In genomic region chr11:96030571-96030970, GRCm38 (mm10) we compare ENCODE assay signal across 31 mouse cellular contexts. TPM values are rescaled to one million over a fixed set of nuclear protein-coding genes. Genes with fewer than 3 reads are reported as not detected.
DNase-seq lines count a peak whose midpoint lies in the region; ATAC-seq and TF ChIP-seq lines count a peak whose summit lies in the region.
"Had no signal": no experiment of that assay in that cellular context is flagged by ENCODE, and none has a peak within 500 bp of the region (broad histone marks: within the 10 kb centered on the region; RNA-seq: fewer than 3 reads in every experiment).

No protein-coding gene starts in this region.

- no peak overlapping the region for H3K27ac ChIP-seq in kidney, embryonic 14.5 days (ENCODE audit: low read depth, low read length)
- H3K27ac ChIP-seq in intestine, postnatal 0 days (ENCODE audit: low read depth, low read length): peak overlapping the region; percentile 74
- no peak overlapping the region for H3K27ac ChIP-seq in hindbrain, embryonic 16.5 days (ENCODE audit: low read depth, low read length)
- H3K27ac ChIP-seq: embryonic facial prominence, embryonic 15.5 days; heart, adult 2 months; hindbrain, embryonic 12.5 days; layer of hippocampus, adult 2 months; limb, embryonic 10.5 days; midbrain, embryonic 12.5 days; neural tube, embryonic 12.5 days had no signal

- TF ChIP-seq CTCF in intestine, postnatal 0 days (IDR thresholded peaks at IDR 0.05; ENCODE audit: low read depth): no peak

- ATAC-seq in kidney, embryonic 14.5 days (ENCODE audit: low FRiP score, low TSS enrichment): no peak
- ATAC-seq in intestine, postnatal 0 days: peak; percentile 93
- no peak for ATAC-seq in erythroblast, adult 5-6 weeks (replicated peaks; ENCODE audit: low FRiP score, poor library complexity, severe bottlenecking)
- no peak for ATAC-seq in hindbrain, embryonic 16.5 days
- ATAC-seq: CD4-positive, CD25-positive, alpha-beta regulatory T cell, adult 4 months; liver, postnatal 0 days had no signal

- peak; percentile 50 for DNase-seq in kidney, adult 18-20 months
- DNase-seq in kidney, postnatal 25 days: peak; percentile 53 to 86
- peak; percentile 83 for DNase-seq in yolk sac, embryonic 10.5 days (ENCODE audit: low spot score)
- DNase-seq: adrenal gland, postnatal 25 days; cerebellum, adult 9-10 months; gastrocnemius, postnatal 25 days; heart, adult 2 months; liver; liver, postnatal 0 days; lung, postnatal 10 days; right cerebral cortex, postnatal 25 days; thymus, postnatal 36 days had no signal

- no peaks in the 10 kb centered on the region for H3K9me3 ChIP-seq in kidney, embryonic 14.5 days (ENCODE audit: control insufficient read depth, low read length)
- H3K9me3 ChIP-seq in intestine, postnatal 0 days (ENCODE audit: control insufficient read depth): no peaks in the 10 kb centered on the region
- no peaks in the 10 kb centered on the region for H3K9me3 ChIP-seq in hindbrain, embryonic 16.5 days (ENCODE audit: control insufficient read depth, low read length)
- H3K9me3 ChIP-seq: embryonic facial prominence, embryonic 15.5 days; hindbrain, embryonic 12.5 days; limb, embryonic 10.5 days; midbrain, embryonic 12.5 days; neural tube, embryonic 12.5 days had no signal

- H3K9ac ChIP-seq in kidney, embryonic 14.5 days (ENCODE audit: low read depth, low read length): no peak overlapping the region
- H3K9ac ChIP-seq in intestine, postnatal 0 days (ENCODE audit: low read depth, low read length): no peak overlapping the region
- H3K9ac ChIP-seq in hindbrain, embryonic 16.5 days (ENCODE audit: low read depth, low read length): no peak overlapping the region
- H3K9ac ChIP-seq: embryonic facial prominence, embryonic 15.5 days; hindbrain, embryonic 12.5 days; liver, postnatal 0 days; midbrain, embryonic 12.5 days; neural tube, embryonic 12.5 days had no signal

- H3K27me3 ChIP-seq in kidney, embryonic 14.5 days (ENCODE audit: control insufficient read depth, insufficient read depth, low read length): no peaks in the 10 kb centered on the region; the same call in 1 of the 2 replicates
- no peaks in the 10 kb centered on the region for H3K27me3 ChIP-seq in intestine, postnatal 0 days (replicated peaks; ENCODE audit: control insufficient read depth, insufficient read depth, low read length)
- no peaks in the 10 kb centered on the region for H3K27me3 ChIP-seq in hindbrain, embryonic 16.5 days (replicated peaks; ENCODE audit: control insufficient read depth, insufficient read depth, low read length)
- H3K27me3 ChIP-seq: neural tube, embryonic 12.5 days had no signal

- H3K4me3 ChIP-seq in kidney, embryonic 14.5 days (ENCODE audit: low read length): no peak overlapping the region
- H3K4me3 ChIP-seq in intestine, postnatal 0 days (ENCODE audit: low read depth, low read length): no peak overlapping the region
- H3K4me3 ChIP-seq in hindbrain, embryonic 16.5 days (ENCODE audit: low read length): no peak overlapping the region
- H3K4me3 ChIP-seq: embryonic facial prominence, embryonic 15.5 days; heart, adult 2 months; hindbrain, embryonic 12.5 days; layer of hippocampus, adult 2 months; limb, embryonic 10.5 days; midbrain, embryonic 12.5 days; neural tube, embryonic 12.5 days had no signal

- 89% methylated on average over 3 of the region's 3 CpGs for WGBS in kidney, embryonic 14.5 days
- WGBS in intestine, postnatal 0 days: 37% methylated on average over 3 of the region's 3 CpGs
- WGBS in hindbrain, embryonic 16.5 days: 95% methylated on average over 3 of the region's 3 CpGs

- no peaks in the 10 kb centered on the region for H3K36me3 ChIP-seq in kidney, embryonic 14.5 days (ENCODE audit: control insufficient read depth, insufficient read depth, low read length)
- H3K36me3 ChIP-seq in intestine, postnatal 0 days (ENCODE audit: control insufficient read depth, insufficient read depth): no peaks in the 10 kb centered on the region
- no peaks in the 10 kb centered on the region for H3K36me3 ChIP-seq in hindbrain, embryonic 16.5 days (ENCODE audit: control insufficient read depth, insufficient read depth, low read length)
- H3K36me3 ChIP-seq: embryonic facial prominence, embryonic 15.5 days; hindbrain, embryonic 12.5 days; limb, embryonic 10.5 days; midbrain, embryonic 12.5 days; neural tube, embryonic 12.5 days had no signal

- no peak overlapping the region for H3K4me2 ChIP-seq in kidney, embryonic 14.5 days (replicated peaks; ENCODE audit: low read depth, low read length)
- no peak overlapping the region for H3K4me2 ChIP-seq in intestine, postnatal 0 days (replicated peaks; ENCODE audit: low read depth)
- no peak overlapping the region for H3K4me2 ChIP-seq in hindbrain, embryonic 16.5 days (ENCODE audit: low read length)
- H3K4me2 ChIP-seq: embryonic facial prominence, embryonic 15.5 days; hindbrain, embryonic 12.5 days; midbrain, embryonic 12.5 days; neural tube, embryonic 12.5 days had no signal

- peaks cover 4% of the 10 kb centered on the region for H3K4me1 ChIP-seq in kidney, embryonic 14.5 days (ENCODE audit: control insufficient read depth, insufficient read depth, low read length)
- H3K4me1 ChIP-seq in intestine, postnatal 0 days (replicated peaks; ENCODE audit: control insufficient read depth, insufficient read depth, low read length): peaks cover 4% of the 10 kb centered on the region
- peaks cover 8% of the 10 kb centered on the region for H3K4me1 ChIP-seq in hindbrain, embryonic 16.5 days (ENCODE audit: control insufficient read depth, insufficient read depth, low read depth, low read length)

RNA-seq across cellular contexts. Expression of gene Snf8, which starts 4.1 kb away (rescaled TPM):
- 34.2 and 63.5 TPM in 2 replicates for polyA plus RNA-seq in kidney, embryonic 14.5 days (2014; fragmentation: Nextera tagmentation; extraction: Ambion mirVana)
- 91.8 and 99.2 TPM in 2 replicates for polyA plus RNA-seq in intestine, postnatal 0 days (2015; fragmentation: Nextera tagmentation; extraction: Ambion mirVana)
- 25.7 and 27.9 TPM in 2 replicates for total RNA-seq in erythroblast, adult 5-6 weeks (2015; ENCODE audit: low replicate concordance)
- 11.3 and 37.1 TPM in 2 replicates for total RNA-seq in erythroblast, adult 5-6 weeks (2017; ENCODE audit: low replicate concordance)
- polyA plus RNA-seq in hindbrain, embryonic 16.5 days (2015; fragmentation: Nextera tagmentation; extraction: Ambion mirVana): 120 and 132 TPM in 2 replicates

RNA-seq across cellular contexts. Expression of gene Gip, which starts 6.2 kb away (rescaled TPM):
- polyA plus RNA-seq in kidney, embryonic 14.5 days (2014; fragmentation: Nextera tagmentation; extraction: Ambion mirVana): not detected in 2 replicates
- polyA plus RNA-seq in intestine, postnatal 0 days (2015; fragmentation: Nextera tagmentation; extraction: Ambion mirVana): 142 and 149 TPM in 2 replicates
- not detected in 2 replicates for total RNA-seq in erythroblast, adult 5-6 weeks (2015; ENCODE audit: low replicate concordance)
- total RNA-seq in erythroblast, adult 5-6 weeks (2017; ENCODE audit: low replicate concordance): not detected in 2 replicates
- not detected in 2 replicates for polyA plus RNA-seq in hindbrain, embryonic 16.5 days (2015; fragmentation: Nextera tagmentation; extraction: Ambion mirVana)
- total RNA-seq: adrenal gland, postnatal 25 days; common myeloid progenitor, adult 5-6 weeks; gastrocnemius, postnatal 25 days; heart, adult 2 months; heart, postnatal 25 days; layer of hippocampus, adult 2 months; layer of hippocampus, postnatal 25 days; megakaryocyte progenitor cell, adult 5-6 weeks had no signal
- polyA plus RNA-seq: brain, embryonic 14.5 days; CD4-positive, CD25-positive, alpha-beta regulatory T cell, adult 4 months; embryonic facial prominence, embryonic 15.5 days; forebrain, embryonic 11.5 days; heart, adult 2 months; heart, embryonic 14.5 days; hindbrain, embryonic 12.5 days; limb, embryonic 10.5 days; liver, postnatal 0 days; midbrain, embryonic 12.5 days; neural tube, embryonic 12.5 days; spleen, adult 2 months had no signal

RNA-seq across cellular contexts. Expression of gene Igf2bp1, which starts 24.8 kb away (rescaled TPM):
- polyA plus RNA-seq in kidney, embryonic 14.5 days (2014; fragmentation: Nextera tagmentation; extraction: Ambion mirVana): 42.1 and 54.2 TPM in 2 replicates
- polyA plus RNA-seq in intestine, postnatal 0 days (2015; fragmentation: Nextera tagmentation; extraction: Ambion mirVana): 5.2 and 7.4 TPM in 2 replicates
- total RNA-seq in erythroblast, adult 5-6 weeks (2015; ENCODE audit: low replicate concordance): not detected in 2 replicates
- total RNA-seq in erythroblast, adult 5-6 weeks (2017; ENCODE audit: low replicate concordance): not detected in 2 replicates
- polyA plus RNA-seq in hindbrain, embryonic 16.5 days (2015; fragmentation: Nextera tagmentation; extraction: Ambion mirVana): 6.1 and 11.3 TPM in 2 replicates
- total RNA-seq: common myeloid progenitor, adult 5-6 weeks; gastrocnemius, postnatal 25 days; layer of hippocampus, adult 2 months; megakaryocyte progenitor cell, adult 5-6 weeks had no signal
- polyA plus RNA-seq: CD4-positive, CD25-positive, alpha-beta regulatory T cell, adult 4 months; spleen, adult 2 months had no signal

RNA-seq across cellular contexts. Expression of gene Ube2z, which starts 34.6 kb away (rescaled TPM):
- 27.6 and 36.4 TPM in 2 replicates for polyA plus RNA-seq in kidney, embryonic 14.5 days (2014; fragmentation: Nextera tagmentation; extraction: Ambion mirVana)
- polyA plus RNA-seq in intestine, postnatal 0 days (2015; fragmentation: Nextera tagmentation; extraction: Ambion mirVana): 24.8 and 25.0 TPM in 2 replicates
- total RNA-seq in erythroblast, adult 5-6 weeks (2015; ENCODE audit: low replicate concordance): 7.1 TPM in 2 replicates
- total RNA-seq in erythroblast, adult 5-6 weeks (2017; ENCODE audit: low replicate concordance): 9.2 and 10.3 TPM in 2 replicates
- polyA plus RNA-seq in hindbrain, embryonic 16.5 days (2015; fragmentation: Nextera tagmentation; extraction: Ambion mirVana): 37.5 and 38.4 TPM in 2 replicates

RNA-seq across cellular contexts. Expression of gene Atp5g1, which starts 44.9 kb away (rescaled TPM):
- 848 and 857 TPM in 2 replicates for polyA plus RNA-seq in kidney, embryonic 14.5 days (2014; fragmentation: Nextera tagmentation; extraction: Ambion mirVana)
- 1,112 and 1,236 TPM in 2 replicates for polyA plus RNA-seq in intestine, postnatal 0 days (2015; fragmentation: Nextera tagmentation; extraction: Ambion mirVana)
- total RNA-seq in erythroblast, adult 5-6 weeks (2015; ENCODE audit: low replicate concordance): 127 and 128 TPM in 2 replicates
- total RNA-seq in erythroblast, adult 5-6 weeks (2017; ENCODE audit: low replicate concordance): 4.8 and 21.7 TPM in 2 replicates
- 787 and 865 TPM in 2 replicates for polyA plus RNA-seq in hindbrain, embryonic 16.5 days (2015; fragmentation: Nextera tagmentation; extraction: Ambion mirVana)

Comparison
In these comparisons a context has a peak if more than half of its experiments do, and no peak if none do; other contexts are left out.
1. RNA of gene Gip, which starts 6.2 kb away (polyA plus RNA-seq): 142 to 149 TPM in intestine, postnatal 0 days; not detected in kidney, embryonic 14.5 days and not detected in hindbrain, embryonic 16.5 days; every median in the first group is over 100 times any median in the second.
2. Peak in every context shown above with its lines, with median percentiles within 50 percentile points of each other: DNase-seq.